Comparison of ENCODE assay signal across 8 mouse cellular contexts in genomic region chr2:39190561-39191056, GRCm38 (mm10). TPM values are rescaled to one million over a fixed set of nuclear protein-coding genes. Genes with fewer than 3 reads are reported as not detected.
DNase-seq lines count a peak whose midpoint lies in the region; ATAC-seq and TF ChIP-seq lines count a peak whose summit lies in the region.

TSS of gene Scai (minus strand) at chr2:39190734.

- H3K36me3 ChIP-seq in heart, embryonic 12.5 days, result peaks cover 3% of the 10 kb centered on the region; the same call in 1 of the 2 replicates
- no peaks in the 10 kb centered on the region for H3K36me3 ChIP-seq in kidney, postnatal 0 days (ENCODE audit: insufficient read depth, low read length)
- no peaks in the 10 kb centered on the region for H3K36me3 ChIP-seq in liver, embryonic 11.5 days (ENCODE audit: control insufficient read depth, insufficient read depth, low read length)
- H3K36me3 ChIP-seq in stomach, embryonic 14.5 days (ENCODE audit: control insufficient read depth, insufficient read depth, low read length), result peaks cover 3% of the 10 kb centered on the region; the same call in 1 of the 2 replicates

- no peaks in the 10 kb centered on the region for H3K27me3 ChIP-seq in heart, embryonic 12.5 days (replicated peaks)
- H3K27me3 ChIP-seq in kidney, postnatal 0 days (ENCODE audit: insufficient read depth, low read length), result no peaks in the 10 kb centered on the region
- H3K27me3 ChIP-seq in liver, embryonic 11.5 days (replicated peaks; ENCODE audit: control insufficient read depth, insufficient read depth, low read length), result no peaks in the 10 kb centered on the region
- H3K27me3 ChIP-seq in stomach, embryonic 14.5 days (ENCODE audit: control insufficient read depth, insufficient read depth, low read length), result no peaks in the 10 kb centered on the region

- peak; percentile 99 for DNase-seq in CD4-positive helper T cell, adult 2 months (ENCODE audit: low read depth, low spot score)
- peak; percentile 98 for DNase-seq in brain, embryonic 18.5 days (ENCODE audit: low read depth, low spot score)
- peak; percentile 99 for DNase-seq in kidney, postnatal 0 days (ENCODE audit: low spot score)
- peak; percentile 93 for DNase-seq in liver, embryonic 11.5 days (ENCODE audit: low spot score)
- peak; percentile 98 for DNase-seq in naive thymus-derived CD4-positive, alpha-beta T cell, adult 2 months (ENCODE audit: low read depth)

- peak within 1 kb of the TSS; percentile 83 for H3K4me3 ChIP-seq in heart, embryonic 12.5 days
- H3K4me3 ChIP-seq in kidney, postnatal 0 days (replicated peaks; ENCODE audit: low read depth, low read length), result peak within 1 kb of the TSS; percentile 94
- H3K4me3 ChIP-seq in liver, embryonic 11.5 days (ENCODE audit: low read depth, low read length), result peak within 1 kb of the TSS; percentile 87
- peak within 1 kb of the TSS; percentile 81 for H3K4me3 ChIP-seq in stomach, embryonic 14.5 days (ENCODE audit: low read depth, low read length)

- TF ChIP-seq CTCF in kidney, postnatal 0 days (IDR thresholded peaks at IDR 0.05; ENCODE audit: low read depth), result peak; percentile 96

- peak within 1 kb of the TSS; percentile 86 for H3K27ac ChIP-seq in heart, embryonic 12.5 days (ENCODE audit: poor library complexity, severe bottlenecking)
- H3K27ac ChIP-seq in kidney, postnatal 0 days, result peak within 1 kb of the TSS; percentile 92
- H3K27ac ChIP-seq in liver, embryonic 11.5 days (ENCODE audit: low read depth, low read length), result peak within 1 kb of the TSS; percentile 76
- peak within 1 kb of the TSS; percentile 93 for H3K27ac ChIP-seq in stomach, embryonic 14.5 days (ENCODE audit: low read length)

- peak; percentile 99 for ATAC-seq in erythroid progenitor cell, adult 5-6 weeks (replicated peaks; ENCODE audit: low FRiP score, poor library complexity, severe bottlenecking)
- ATAC-seq in heart, embryonic 12.5 days (ENCODE audit: insufficient number of reproducible peaks, low FRiP score), result peak; percentile 100
- ATAC-seq in kidney, postnatal 0 days (replicated peaks; ENCODE audit: low FRiP score, low read depth), result peak; percentile 100
- peak; percentile 100 for ATAC-seq in liver, embryonic 11.5 days (replicated peaks; ENCODE audit: low FRiP score)
- peak; percentile 100 for ATAC-seq in stomach, embryonic 14.5 days (ENCODE audit: insufficient number of reproducible peaks, insufficient read depth, low FRiP score, low read depth)

- H3K4me1 ChIP-seq in heart, embryonic 12.5 days (replicated peaks), result peaks cover 8% of the 10 kb centered on the region; the same call in 1 of the 2 replicates
- 0 out of 2 replicates have a peak, but pooled peaks cover 6% of the 10 kb centered on the region for H3K4me1 ChIP-seq in kidney, postnatal 0 days (replicated peaks; ENCODE audit: insufficient read depth, low read length)
- peaks cover 7% of the 10 kb centered on the region; the same call in 1 of the 2 replicates for H3K4me1 ChIP-seq in liver, embryonic 11.5 days (replicated peaks; ENCODE audit: control insufficient read depth, insufficient read depth, low read length)
- H3K4me1 ChIP-seq in stomach, embryonic 14.5 days (ENCODE audit: control insufficient read depth, insufficient read depth, low read length), result peaks cover 5% of the 10 kb centered on the region; the same call in 1 of the 2 replicates

- no peaks in the 10 kb centered on the region for H3K9me3 ChIP-seq in heart, embryonic 12.5 days (replicated peaks)
- no peaks in the 10 kb centered on the region for H3K9me3 ChIP-seq in kidney, postnatal 0 days (replicated peaks; ENCODE audit: low read length)
- H3K9me3 ChIP-seq in liver, embryonic 11.5 days (ENCODE audit: control insufficient read depth, low read length), result no peaks in the 10 kb centered on the region
- H3K9me3 ChIP-seq in stomach, embryonic 14.5 days (ENCODE audit: control insufficient read depth, low read depth, low read length), result no peaks in the 10 kb centered on the region

- H3K9ac ChIP-seq in heart, embryonic 12.5 days, result peak within 1 kb of the TSS; percentile 84
- H3K9ac ChIP-seq in kidney, postnatal 0 days (ENCODE audit: low read depth, low read length), result peak within 1 kb of the TSS; percentile 87
- H3K9ac ChIP-seq in liver, embryonic 11.5 days (ENCODE audit: low read depth, low read length), result peak within 1 kb of the TSS; percentile 81
- H3K9ac ChIP-seq in stomach, embryonic 14.5 days (replicated peaks; ENCODE audit: low read depth, low read length), result peak within 1 kb of the TSS; percentile 54

- peak within 1 kb of the TSS; percentile 88 for H3K4me2 ChIP-seq in heart, embryonic 12.5 days
- peak within 1 kb of the TSS; percentile 77 for H3K4me2 ChIP-seq in kidney, postnatal 0 days (ENCODE audit: low read length)
- H3K4me2 ChIP-seq in liver, embryonic 11.5 days, result peak within 1 kb of the TSS; percentile 94
- H3K4me2 ChIP-seq in stomach, embryonic 14.5 days (replicated peaks; ENCODE audit: low read depth, low read length), result peak within 1 kb of the TSS; percentile 68

- 0% methylated on average over 41 of the region's 41 CpGs for WGBS in heart, embryonic 12.5 days
- under 1% methylated on average over 39 of the region's 41 CpGs for WGBS in kidney, postnatal 0 days
- under 1% methylated on average over 41 of the region's 41 CpGs for WGBS in liver, embryonic 11.5 days
- under 1% methylated on average over 39 of the region's 41 CpGs for WGBS in stomach, embryonic 14.5 days

RNA-seq across cellular contexts. Expression of gene Scai, which starts in this region (rescaled TPM):
- 9.4 and 11.3 TPM in 2 replicates for total RNA-seq in erythroid progenitor cell, adult 5-6 weeks (2015; ENCODE audit: low replicate concordance)
- total RNA-seq in erythroid progenitor cell, adult 5-6 weeks (2017; ENCODE audit: low replicate concordance), result 5.9 and 26.4 TPM in 2 replicates
- polyA plus RNA-seq in heart, embryonic 12.5 days (2016; fragmentation: Nextera tagmentation; extraction: Ambion mirVana), result 6.2 and 7.6 TPM in 2 replicates
- polyA plus RNA-seq in kidney, postnatal 0 days (2015; fragmentation: Nextera tagmentation; extraction: Ambion mirVana), result 5.4 and 6.7 TPM in 2 replicates
- polyA plus RNA-seq in liver, embryonic 11.5 days (2014; fragmentation: Nextera tagmentation; extraction: Ambion mirVana), result 4.7 and 5.1 TPM in 2 replicates
- 12.1 and 16.6 TPM in 2 replicates for polyA plus RNA-seq in stomach, embryonic 14.5 days (2014; fragmentation: Nextera tagmentation; extraction: Ambion mirVana)

Comparison
In these comparisons a context has a peak if more than half of its experiments do, and no peak if none do; other contexts are left out.
1. Peak in every context shown above with its lines: DNase-seq, ATAC-seq, H3K4me3 ChIP-seq and H3K27ac ChIP-seq.